Mouse (Mus musculus) frontal cortex, postnatal 25 days (tissue): Measurements from ENCODE around the gene Usp54.

Experiments used
- DNase-seq, 2 experiments: peaks; one replicate each; pipeline ENCODE4 v3.0.0; 2022; ENCODE audit warnings: low spot score in 2 of 2

Usp54 gene

GRCm38 (mm10) chr14:20499982-20500381, 140.9 kb downstream of the Usp54 start:
- no peak for DNase-seq
